Mouse (Mus musculus) spleen, postnatal 36 days (tissue): ENCODE results near the gene Mmaa.

Experiments used
- DNase-seq, 2 experiments: peaks; one replicate each; pipeline ENCODE4 v3.0.0; 2022; ENCODE audit warnings: low spot score in 2 of 2, mixed read lengths in 1 of 2

The Mmaa gene

GRCm38 (mm10) chr8:79222752-79223141 is 72.0 kb downstream of the Mmaa start:
- DNase-seq: no peak

DNA sequence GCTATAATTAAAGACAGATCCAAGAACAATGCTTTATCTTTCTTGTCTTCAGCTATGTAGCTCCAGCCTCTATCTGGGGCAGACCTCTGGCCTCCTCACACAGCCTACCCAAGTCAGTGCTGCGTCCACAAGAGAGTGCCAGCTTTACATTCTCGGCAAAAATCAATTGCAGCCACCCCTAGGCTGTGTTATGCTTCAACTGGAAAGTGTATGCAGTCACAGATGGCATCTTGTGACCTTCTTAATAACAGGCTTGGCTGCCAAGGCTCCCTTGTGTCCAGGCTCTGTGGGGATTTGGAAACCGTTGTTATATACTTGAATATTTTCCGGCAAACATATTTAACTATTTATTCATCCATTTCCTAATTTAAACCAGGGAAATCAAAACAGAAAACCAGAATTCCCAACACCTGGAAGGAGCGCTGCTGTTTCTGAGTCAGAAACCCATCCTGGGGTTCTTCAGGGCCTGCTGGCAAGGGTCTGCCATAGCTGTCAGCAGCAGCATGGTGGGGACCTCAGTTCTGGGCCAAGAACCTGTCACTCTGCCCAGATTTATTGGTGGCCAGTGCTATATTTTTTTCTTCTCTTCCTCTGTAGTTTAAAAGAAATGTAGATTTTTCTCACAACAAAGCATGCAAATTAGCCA is 72.5 kb downstream of the Mmaa start:
- DNase-seq: no peak
